In genomic region chr1:187088660-187089395, GRCm38 (mm10) we compare ENCODE assay signal across 23 mouse cellular contexts.
"Had no signal": no experiment of that assay in that cellular context is flagged by ENCODE, and none has a peak within 500 bp of the region (broad histone marks: within the 10 kb centered on the region; RNA-seq: fewer than 3 reads in every experiment).

No protein-coding gene starts in this region.

- H3K4me2 ChIP-seq: heart, embryonic 12.5 days; hindbrain, embryonic 12.5 days; hindbrain, embryonic 14.5 days; limb, embryonic 13.5 days; limb, embryonic 15.5 days; liver, embryonic 12.5 days had no signal

- H3K27me3 ChIP-seq: heart, embryonic 12.5 days; hindbrain, embryonic 12.5 days; limb, embryonic 13.5 days; limb, embryonic 15.5 days; liver, embryonic 12.5 days had no signal

- H3K9me3 ChIP-seq: heart, embryonic 10.5 days; heart, embryonic 12.5 days; hindbrain, embryonic 10.5 days; hindbrain, embryonic 12.5 days; limb, embryonic 13.5 days; limb, embryonic 15.5 days; liver, embryonic 12.5 days had no signal

- H3K4me3 ChIP-seq: gastrocnemius, adult 2 months; heart, embryonic 10.5 days; heart, embryonic 12.5 days; hindbrain, embryonic 10.5 days; hindbrain, embryonic 12.5 days; layer of hippocampus, adult 2 months; left cerebral cortex, adult 2 months; limb, embryonic 13.5 days; limb, embryonic 15.5 days; liver, embryonic 12.5 days had no signal

- H3K27ac ChIP-seq: gastrocnemius, adult 2 months; heart, embryonic 10.5 days; hindbrain, embryonic 10.5 days; hindbrain, embryonic 12.5 days; hindbrain, embryonic 14.5 days; layer of hippocampus, adult 2 months; left cerebral cortex, adult 2 months; limb, embryonic 13.5 days; limb, embryonic 15.5 days; liver, embryonic 12.5 days had no signal

- H3K9ac ChIP-seq: heart, embryonic 12.5 days; hindbrain, embryonic 12.5 days; hindbrain, embryonic 14.5 days; limb, embryonic 13.5 days; limb, embryonic 15.5 days; liver, embryonic 12.5 days had no signal

- ATAC-seq: hindbrain, embryonic 16.5 days; inflammation-experienced regulatory T-cells, adult 6 months; liver, embryonic 12.5 days had no signal

- DNase-seq: gastrocnemius, adult 2 months; gastrocnemius, postnatal 10 days; gastrocnemius, postnatal 25 days; heart, adult 18-20 months; heart, postnatal 10 days; heart, postnatal 4 days; kidney, adult 18-20 months; kidney, adult 8-10 months; kidney, postnatal 10 days; kidney, postnatal 25 days; kidney, postnatal 4 days had no signal

- H3K4me1 ChIP-seq: heart, embryonic 10.5 days; heart, embryonic 12.5 days; hindbrain, embryonic 10.5 days; hindbrain, embryonic 12.5 days; limb, embryonic 13.5 days; limb, embryonic 15.5 days; liver, embryonic 12.5 days had no signal

- H3K36me3 ChIP-seq: heart, embryonic 10.5 days; heart, embryonic 12.5 days; hindbrain, embryonic 10.5 days; hindbrain, embryonic 12.5 days; limb, embryonic 13.5 days; limb, embryonic 15.5 days; liver, embryonic 12.5 days had no signal
